Mouse (Mus musculus): ENCODE data around the gene Trabd2b. TPM values are rescaled to one million over a fixed set of nuclear protein-coding genes. Genes with fewer than 3 reads are reported as not detected.

Gene Trabd2b
- total RNA-seq, 2 experiments from 2014 or later, result 1.0 to 1.8 TPM

DNA sequence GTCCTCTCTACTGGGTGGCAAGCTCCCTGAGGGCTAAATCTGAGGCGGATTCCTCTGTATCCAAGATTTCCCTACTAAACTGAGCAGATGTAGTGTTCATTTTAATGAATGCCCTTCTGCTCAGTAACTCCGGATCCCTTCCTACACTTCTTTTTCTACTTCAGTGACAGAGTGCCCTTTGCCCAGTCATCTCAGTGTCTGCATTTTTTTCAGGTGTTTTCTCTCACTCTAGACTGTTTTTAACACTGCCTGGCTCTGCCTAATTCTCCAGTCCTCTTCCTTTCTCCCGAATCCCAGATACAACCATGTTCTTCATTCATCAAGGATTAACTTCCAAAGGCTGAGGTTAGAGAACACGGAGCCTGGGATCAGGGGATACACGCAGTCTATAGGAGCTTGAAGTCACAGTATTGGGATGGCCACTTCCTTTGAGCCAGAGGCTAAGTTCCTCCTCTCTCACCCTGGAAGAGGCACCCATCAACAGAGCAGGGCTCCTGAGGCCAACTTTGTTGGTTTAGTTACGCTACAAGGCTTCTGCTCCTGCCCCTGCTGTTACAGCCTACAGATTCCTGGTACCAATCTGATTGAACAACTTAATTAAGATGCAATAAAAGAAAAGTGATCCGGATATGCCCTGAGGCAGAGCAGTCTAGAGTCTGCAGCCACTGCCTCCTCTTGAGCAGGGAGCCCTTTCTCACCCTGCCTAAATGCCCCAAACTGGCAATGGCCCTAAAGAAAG is 4.4 kb upstream of the Trabd2b start:
- no peak for DNase-seq

- DNase-seq, result peak; percentile 77 to 78
Observed at GRCm38 (mm10) chr4:114405682-114406354, 706 bp upstream of the Trabd2b start.

- DNase-seq, result no peak
Observed at GRCm38 (mm10) chr4:114407516-114407915, 992 bp downstream of the Trabd2b start.

DNA sequence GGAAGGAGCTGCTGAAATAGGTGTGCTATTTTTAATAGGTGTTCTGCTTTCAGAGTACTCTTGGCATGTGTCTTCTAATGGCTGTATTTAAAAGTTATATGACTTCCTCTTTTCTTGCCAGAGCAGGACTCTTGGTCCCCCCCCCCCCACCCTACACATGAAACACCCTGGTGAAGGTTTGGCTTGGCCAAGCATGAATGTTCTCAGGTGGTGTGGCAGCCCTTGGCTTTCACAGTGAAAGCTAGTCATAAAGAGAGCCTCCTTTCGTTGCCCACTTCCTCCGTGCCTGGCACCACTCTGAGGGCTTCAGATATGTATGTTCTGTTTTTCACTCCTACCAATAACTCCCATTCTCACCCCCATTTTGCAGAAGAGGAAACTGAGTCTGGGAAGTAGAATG is 1.8 kb downstream of the Trabd2b start:
- DNase-seq, result no peak

DNA sequence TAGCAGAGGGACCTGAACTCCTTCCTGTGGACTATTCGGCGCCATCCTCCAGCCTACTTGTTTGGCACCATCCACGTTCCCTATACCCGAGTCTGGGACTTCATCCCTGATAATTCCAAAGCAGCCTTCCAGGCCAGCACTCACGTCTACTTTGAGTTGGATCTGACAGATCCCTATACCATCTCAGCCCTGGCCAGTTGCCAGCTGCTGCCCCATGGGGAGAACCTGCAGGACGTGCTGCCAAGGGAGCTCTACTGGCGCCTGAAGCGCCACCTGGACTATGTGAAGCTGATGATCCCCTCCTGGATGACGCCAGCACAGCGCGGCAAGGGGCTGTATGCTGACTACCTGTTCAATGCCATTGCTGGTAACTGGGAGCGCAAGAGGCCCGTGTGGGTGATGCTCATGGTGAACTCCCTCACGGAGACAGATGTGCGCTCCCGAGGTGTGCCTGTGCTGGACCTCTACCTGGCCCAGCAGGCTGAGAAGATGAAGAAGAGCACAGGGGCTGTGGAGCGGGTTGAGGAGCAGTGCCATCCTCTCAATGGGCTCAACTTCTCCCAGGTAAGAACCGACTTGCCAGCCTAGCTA is 2.5 kb downstream of the Trabd2b start:
- DNase-seq, result no peak

DNA sequence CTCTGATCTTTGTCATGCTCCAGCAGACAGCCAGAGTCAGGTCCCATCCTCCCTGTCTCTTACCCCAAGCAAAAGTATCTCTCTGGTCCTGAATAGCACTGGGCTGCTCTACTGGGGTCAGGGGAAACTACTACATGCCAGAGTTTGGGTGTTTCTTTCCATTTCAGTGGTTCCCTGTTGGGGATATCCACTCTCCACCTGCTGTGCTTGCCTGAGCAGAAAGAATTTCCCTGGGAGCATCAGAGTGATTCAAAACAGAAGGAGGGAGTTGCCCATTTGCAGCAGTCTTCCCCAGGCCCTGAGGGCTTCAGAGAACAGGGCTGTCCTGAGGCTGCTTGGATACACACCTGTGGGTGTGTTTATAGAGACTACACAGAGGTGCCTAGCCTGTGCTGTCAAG is 3.0 kb downstream of the Trabd2b start:
- no peak for DNase-seq

DNA sequence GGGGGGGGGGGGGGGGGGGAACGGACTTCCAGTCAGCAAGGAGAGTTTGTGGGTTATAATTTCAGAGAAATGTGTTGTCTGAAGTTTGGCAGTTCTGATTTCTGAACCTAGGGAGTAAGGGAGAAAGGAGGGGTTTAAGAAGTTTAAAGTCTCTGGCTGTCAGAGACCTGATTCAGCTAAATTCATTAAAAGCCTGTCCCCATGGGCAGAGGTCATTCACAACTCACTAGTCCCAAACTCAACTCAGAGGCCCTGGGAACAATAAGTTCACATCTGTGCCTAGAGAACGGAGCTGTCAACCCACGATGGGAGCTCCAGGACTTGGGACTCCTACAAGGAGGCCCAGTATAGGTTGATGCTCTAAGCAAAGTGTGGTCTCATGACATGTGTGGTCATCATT is 3.5 kb downstream of the Trabd2b start:
- no peak for DNase-seq

GRCm38 (mm10) chr4:114410443-114410842 is 3.9 kb downstream of the Trabd2b start:
- no peak for DNase-seq

DNA sequence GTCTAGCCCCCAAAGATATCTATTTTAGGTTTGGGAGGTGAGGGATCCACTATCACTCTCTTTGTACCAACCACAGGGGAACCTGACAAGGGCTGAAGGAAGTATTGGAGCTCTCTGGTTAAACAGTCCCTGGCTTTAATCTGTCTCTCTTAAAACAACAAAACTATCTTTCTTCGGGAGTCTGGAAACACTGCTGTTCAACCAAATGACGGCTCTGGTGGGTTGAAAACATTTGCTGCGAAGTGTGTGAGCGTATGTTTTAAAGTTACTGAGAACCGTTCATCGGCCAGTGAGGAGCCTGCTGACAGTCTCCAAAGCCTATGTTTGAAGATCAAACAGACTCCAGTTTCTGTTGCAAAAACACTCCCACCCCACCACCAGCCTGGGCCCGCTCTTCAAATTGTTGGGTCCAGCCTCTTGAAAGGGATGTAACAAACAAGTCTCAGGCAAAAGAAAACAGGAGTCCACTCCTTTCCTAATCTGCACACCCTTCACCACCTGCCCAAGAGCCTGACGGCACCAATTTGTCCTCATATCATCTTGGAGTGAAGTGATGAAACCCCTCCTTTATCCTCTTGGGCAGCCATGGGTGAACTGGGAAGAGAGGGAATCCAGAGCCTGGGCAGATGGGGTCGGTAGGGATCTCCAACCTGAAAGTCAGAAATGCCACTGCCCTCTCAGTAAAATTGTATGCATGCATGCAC is 4.6 kb downstream of the Trabd2b start:
- no peak for DNase-seq

DNA sequence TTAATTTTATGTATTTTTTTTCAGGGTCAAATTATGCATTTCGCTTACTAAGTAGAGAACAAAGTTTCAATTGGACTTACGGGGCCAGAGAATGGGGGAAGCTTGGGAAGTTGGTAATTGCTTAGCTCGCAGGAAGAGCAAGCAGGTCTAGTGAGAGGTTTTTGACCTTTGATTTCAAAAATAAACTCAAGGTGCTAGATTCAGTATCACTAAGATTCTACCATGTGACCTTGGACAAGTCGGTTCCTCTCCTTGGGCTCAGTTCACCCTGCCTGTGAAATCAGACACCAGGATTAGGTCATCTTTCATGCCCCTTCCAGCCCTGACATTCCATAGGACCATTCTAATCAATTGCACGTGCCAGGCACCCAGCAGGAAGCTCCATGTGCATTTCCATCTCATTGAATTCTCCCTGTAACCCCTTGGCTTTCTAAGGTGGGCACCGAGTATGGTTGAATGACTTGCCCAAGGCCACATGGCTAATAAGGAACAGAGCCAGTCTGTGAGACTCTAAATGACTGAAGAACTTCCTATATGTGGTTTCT is 5.4 kb downstream of the Trabd2b start:
- DNase-seq, result no peak

DNA sequence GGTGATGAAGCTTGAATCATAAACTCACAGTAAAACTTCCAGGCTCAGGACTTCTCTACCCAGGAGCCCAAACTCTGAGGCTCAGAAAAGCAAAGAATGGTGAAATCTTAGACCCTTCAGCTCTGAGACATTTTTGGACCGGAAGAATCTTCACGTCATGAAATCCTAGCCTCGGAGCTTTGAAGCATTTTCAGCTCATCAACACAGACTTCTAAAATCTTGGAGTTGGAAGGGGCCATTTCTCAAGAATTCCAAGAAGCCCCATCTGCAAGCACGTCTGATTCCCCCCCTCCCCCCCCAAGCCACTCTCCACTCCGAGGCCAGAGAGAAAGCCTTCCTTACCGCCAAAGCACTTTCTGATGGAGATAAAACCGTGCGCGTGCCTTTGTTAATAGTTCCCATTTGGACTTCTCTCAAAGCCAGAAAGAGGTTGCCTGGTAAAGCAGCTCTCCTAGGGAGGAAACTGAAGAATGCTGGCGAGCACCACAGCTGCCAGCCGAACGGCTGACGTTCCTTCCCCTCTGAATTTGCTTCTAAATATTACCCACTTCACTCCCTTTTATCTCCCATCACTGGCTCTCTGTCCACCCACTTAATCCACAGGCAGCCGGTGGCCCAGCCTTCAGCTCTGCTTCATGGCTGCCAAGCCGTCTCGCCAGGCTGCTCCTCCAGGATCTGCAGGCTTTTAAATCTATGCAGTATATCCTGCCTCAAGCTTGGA is 9.6 kb downstream of the Trabd2b start:
- no peak for DNase-seq

- no peak for DNase-seq
Observed at GRCm38 (mm10) chr4:114420154-114420553, 13.6 kb downstream of the Trabd2b start.

- no peak for DNase-seq
Observed at GRCm38 (mm10) chr4:114423084-114423483, 16.6 kb downstream of the Trabd2b start.

DNA sequence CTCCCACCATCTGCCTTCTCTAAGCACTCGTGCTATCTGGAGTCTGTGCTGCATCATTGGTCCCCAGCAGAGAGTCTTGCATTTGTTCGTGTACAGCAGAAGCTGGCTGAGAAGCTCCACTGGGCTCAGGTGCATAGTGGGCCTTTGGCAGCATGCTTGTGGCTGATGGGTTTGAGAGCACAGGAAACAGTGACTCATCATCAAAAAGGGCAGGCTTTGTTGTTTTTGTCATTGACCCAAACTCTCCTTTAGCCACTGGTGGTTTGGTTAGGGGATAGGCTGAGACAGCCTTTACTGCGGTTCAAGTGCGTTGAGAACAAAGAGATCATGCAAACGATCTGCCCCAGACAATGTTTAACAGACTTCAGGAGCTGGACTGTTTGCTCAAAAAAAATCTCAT is 19.3 kb downstream of the Trabd2b start:
- no peak for DNase-seq

DNA sequence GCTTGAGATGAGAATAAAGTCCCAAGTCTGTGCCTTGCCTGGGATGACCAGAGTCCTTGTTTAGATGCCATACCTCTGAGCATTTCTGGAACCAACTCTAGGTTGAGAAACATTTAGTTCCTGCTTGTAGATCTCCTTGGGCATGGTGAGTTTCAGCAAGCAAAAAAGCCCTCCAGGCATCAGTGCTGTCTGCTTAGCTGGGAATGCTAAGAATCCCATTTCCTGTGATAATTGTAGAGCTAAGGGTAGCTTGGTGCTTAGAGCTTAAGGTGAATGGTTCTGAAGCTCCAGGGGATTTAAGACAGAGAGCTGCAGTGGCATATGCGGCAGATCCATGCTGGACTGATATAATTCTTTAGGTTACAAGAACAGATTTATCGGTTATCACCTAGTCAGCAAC is 26.2 kb downstream of the Trabd2b start:
- DNase-seq, result no peak

- DNase-seq, result no peak
Observed at GRCm38 (mm10) chr4:114433440-114433839, 26.9 kb downstream of the Trabd2b start.

DNA sequence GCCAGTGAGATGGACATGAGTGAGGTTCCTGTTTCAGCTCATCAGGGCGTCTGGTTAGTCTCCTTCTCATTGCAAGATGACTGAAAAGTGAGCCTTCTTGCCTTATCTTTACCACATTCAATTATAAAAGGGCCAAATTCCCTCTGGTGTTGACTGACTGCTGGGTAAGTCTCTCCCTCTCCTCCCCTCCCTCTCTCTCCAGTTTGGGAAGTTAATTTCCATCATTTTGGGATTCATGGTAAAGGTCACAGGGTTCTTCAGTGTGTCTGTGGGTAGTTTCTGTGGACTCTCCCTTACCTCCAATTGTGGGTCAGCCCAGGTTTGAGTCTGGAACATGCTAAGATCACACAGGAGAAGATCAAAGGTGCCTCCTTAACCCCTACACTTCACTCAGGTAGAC is 28.2 kb downstream of the Trabd2b start:
- DNase-seq, result no peak

DNA sequence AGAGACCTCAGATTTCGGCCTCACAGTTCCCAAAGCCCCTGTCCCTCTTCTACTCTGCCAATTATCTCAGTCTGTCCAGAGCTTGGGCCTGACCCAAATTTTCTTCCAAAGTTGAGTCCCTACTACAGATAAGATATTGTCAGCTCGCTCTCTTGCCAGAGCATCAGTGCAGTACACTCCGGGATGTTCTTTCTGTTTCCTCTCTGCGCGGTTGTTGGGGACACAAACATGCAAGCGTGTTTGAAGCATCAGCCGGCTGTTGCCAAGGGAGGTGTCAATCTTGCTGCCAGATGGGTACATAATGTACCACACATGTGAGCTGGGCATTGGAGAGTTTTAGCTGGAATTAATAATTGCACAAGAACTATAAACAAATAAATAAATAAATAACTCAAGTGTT is 28.9 kb downstream of the Trabd2b start:
- no peak for DNase-seq

DNA sequence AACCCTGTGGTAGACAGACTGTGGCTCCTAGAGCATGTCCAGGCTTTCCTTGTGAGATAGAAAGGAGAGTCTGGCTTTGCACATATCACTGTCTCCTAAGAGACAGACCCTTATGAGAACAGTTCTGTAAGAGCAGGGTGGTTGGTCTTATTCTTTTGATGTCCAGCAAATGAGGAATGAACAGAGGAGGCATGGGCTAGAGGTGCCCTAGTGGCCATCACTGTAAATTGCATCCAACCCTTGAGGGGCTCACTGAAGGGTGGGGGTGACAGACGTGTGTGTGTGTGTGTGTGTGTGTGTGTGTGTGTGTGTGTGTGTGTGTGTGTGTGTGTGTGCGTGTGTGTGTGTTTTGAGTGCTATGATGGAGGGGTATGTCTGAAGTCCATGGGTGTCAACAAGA is 32.2 kb downstream of the Trabd2b start:
- no peak for DNase-seq

GRCm38 (mm10) chr4:114442186-114442585 is 35.7 kb downstream of the Trabd2b start:
- no peak for DNase-seq

GRCm38 (mm10) chr4:114442661-114443060 is 36.1 kb downstream of the Trabd2b start:
- no peak for DNase-seq

DNA sequence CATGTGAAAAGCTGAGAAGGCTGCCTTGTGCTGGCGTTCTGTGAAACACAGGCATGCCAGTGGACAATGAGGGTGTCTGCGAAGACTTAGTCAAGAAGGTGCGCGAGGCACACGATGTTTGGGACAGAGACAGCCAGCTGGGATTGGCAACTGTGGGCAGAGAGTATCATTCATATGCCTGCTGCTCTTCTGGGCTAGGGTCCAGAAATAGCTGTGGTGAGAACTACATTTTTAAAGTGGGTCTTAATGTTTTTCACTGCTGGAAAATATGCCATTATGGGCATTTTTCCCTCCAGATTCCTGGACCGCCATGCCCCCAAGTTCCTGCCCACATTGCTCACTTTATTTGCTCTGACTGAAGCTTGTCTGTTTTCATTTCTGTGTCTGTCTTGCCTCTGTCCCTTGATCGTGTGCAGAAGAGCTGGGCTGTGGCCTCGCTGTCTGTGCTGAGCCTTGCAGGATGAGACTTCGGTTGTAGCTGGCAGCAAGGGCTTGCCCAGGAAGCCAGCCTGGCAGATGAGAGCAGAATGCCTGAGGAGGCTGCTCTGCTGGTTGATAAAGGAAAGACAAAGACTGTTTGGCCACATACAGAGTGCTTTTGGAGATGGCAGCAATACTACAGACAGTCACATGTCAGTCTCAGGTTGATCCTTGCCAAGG is 42.0 kb downstream of the Trabd2b start:
- DNase-seq, result peak in 1 of 2 experiments; percentile 35

Measured in layer of hippocampus, postnatal 36 days (tissue).